Mouse (Mus musculus) regulatory T cell (primary cell): ENCODE data around the gene Rab11fip4.
"Not testable (repeated sequence)": the region's sequence is repeated elsewhere in the genome, so short reads cannot be mapped to it uniquely, and the experiment has no call there.

Source experiments
- in situ Hi-C: fragments of 300-600 bp; cut with MboI, MseI; formaldehyde crosslinking; loops from one replicate; pipeline ENCODE4 v1.15.1; 2025; ENCODE audit warnings: high pct_unique_total_duplicates

Rab11fip4 gene

GRCm38 (mm10) chr11:79676483-79676967 is 85.5 kb downstream of the Rab11fip4 start:
- in situ Hi-C loops, result no loop called here

DNA sequence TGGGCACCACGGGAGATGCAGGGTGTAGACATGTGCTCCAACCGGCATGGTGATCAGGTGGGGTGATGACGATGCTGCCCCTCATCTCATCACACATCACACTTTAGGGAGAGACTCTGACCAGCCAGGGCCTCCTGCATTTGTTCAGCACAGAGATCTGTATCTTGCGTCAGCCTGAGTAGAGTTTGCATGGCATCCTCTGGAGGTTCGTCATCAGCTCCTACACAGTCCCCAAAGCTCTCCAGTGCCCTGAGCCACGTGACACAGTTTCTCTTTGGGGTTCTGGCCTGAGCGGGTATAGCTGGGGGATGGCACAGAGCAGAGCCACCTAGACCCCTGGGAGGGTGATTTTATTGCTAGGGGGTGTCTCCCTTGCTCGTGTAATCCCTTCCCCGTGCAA is 86.4 kb downstream of the Rab11fip4 start:
- in situ Hi-C loops, result no loop called here

DNA sequence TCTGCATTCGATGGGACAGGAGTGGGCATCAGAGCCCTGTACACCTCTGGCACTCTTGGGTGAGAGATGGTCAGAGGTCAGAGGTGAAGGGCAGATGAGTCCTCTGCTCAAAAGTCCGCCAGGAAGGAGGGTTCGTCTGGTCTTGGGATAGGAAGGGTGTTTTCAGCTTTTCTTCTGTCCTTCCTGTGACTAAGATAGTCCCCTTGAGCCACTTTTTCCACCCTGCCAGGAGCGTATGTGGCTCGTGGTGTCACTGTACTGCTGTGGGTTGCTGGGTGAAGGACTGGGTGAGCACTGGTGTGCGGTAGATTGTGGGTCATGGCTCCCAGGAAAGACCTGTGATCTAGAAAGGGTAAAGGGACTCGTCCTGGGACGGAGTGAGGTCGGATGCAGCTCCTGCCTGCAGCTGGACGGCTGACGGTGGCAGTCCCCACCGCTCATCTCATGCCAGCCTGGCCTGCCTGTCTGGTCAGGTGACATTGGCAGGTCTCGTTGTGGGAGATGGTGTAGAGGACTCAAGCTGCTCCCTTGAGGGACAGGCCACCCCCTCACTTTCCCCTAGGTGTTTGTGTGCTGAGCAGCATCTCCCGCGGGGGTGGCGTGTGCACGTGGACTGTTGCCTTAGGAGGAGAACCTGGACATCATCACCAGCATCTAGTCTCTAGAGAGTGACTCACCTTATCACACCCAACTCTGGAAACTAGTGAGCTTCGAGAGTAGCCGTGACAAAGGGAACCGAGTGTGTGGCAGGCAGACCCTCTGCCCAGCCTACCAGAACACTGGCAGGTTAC is 87.5 kb downstream of the Rab11fip4 start:
- in situ Hi-C loops, result no loop called here

DNA sequence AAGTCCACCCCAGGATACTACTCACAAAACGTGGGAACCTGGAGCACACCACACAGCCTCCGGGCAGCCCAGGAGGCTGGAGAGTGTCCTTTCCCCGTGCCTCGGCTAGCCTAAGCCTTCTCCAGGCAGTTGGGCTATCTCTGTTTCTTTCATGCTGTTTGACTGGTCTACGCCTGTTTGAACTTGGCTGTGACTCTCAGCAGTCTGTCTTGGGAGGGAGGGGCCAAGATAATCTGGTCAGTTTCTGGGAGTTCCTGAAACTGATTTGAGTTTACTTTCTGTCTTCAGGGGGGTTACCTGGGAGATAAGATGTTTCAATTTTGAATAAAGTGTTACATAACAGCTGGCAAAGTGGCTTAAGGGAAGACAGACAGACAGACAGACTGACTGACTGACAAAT is 88.9 kb downstream of the Rab11fip4 start:
- in situ Hi-C loops, result loop anchor here (5.0 kb wide), 1 partner anchor 43 kb away; no protein-coding TSS in a partner anchor

DNA sequence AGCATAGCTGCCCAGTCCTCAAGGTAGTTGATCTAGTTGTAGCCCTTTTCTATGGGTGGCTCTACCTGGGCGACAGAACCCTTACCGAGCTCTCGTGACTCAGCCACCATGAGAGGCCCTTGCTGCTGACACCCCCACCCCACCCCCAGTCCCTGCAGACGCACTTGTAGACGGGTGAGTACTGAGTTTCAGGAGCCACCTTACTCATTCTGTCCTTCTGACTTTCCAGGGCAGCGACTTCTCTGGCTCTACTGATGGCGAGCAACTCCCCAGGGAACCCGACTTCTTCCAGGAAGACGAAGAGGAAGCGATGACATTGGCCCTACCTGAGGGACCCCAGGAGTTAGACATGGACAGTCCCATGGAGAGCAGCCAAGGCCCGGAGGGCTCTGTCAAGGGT is 89.5 kb downstream of the Rab11fip4 start:
- in situ Hi-C loops, result loop anchor here (5.0 kb wide), 1 partner anchor 43 kb away; no protein-coding TSS in a partner anchor

DNA sequence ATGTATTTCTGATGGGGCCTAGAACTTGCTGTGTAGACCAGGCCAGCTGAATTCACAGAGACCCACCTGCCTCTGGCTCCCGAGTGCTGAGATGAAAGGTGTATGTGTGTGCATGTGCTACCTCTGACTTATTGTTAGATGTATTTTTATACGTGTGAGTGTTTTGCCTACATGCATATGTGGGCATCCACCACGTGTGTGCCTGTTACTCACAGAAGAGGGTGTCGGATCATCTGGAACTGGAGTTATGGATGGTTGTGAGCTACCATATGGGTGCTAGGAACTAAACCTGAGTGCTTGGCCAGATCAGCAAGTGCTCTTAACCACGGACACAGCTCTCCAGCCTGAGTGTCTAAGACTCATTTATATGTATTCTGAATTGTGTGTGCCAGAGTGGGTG is 90.2 kb downstream of the Rab11fip4 start:
- in situ Hi-C loops, result loop anchor here (5.0 kb wide), 1 partner anchor 44 kb away; no protein-coding TSS in a partner anchor

DNA sequence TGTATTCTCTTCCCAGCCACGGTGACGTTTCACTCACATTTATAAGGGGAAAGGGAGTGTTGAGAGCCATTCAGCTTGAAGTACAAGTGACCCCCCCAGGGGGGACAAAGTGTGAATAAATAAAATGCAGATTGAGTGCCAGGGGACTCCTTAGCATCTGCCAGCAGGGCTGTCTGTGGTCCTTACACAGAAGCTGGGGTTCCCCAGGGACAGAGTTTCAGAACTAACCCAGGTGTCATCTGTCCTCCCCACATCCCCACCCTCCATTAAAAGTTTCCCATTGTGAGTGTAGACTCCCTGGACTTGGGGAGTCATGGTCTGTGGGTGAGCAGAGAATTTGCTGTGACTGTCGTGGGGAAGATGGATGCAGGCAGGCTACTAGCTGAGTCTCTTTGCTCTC is 90.8 kb downstream of the Rab11fip4 start:
- in situ Hi-C loops, result loop anchor here (5.0 kb wide), 1 partner anchor 44 kb away; no protein-coding TSS in a partner anchor

DNA sequence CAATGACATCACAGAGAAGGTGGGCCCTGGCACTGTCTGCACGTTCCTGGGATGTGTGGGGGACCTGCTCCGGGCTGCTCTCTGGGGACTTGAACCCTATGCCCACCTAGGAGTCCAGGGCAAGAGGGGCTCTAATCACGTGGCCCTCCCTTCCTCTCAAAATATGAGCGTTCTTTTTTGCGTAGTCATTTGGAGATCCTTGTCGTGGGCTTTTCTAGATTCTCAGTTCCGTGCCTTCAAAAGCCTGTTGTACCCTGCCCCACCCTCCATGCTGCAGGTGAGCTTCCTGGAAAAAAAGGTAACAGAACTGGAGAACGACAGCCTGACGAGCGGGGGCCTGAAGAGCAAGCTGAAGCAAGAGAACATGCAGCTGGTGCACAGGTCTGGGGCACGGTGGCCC is 94.1 kb downstream of the Rab11fip4 start:
- in situ Hi-C loops, result loop anchor here (5.0 kb wide), 1 partner anchor 98 kb away; no protein-coding TSS in a partner anchor

GRCm38 (mm10) chr11:79686501-79687121 is 95.6 kb downstream of the Rab11fip4 start:
- in situ Hi-C loops, result loop anchor here (5.0 kb wide), 1 partner anchor 99 kb away; no protein-coding TSS in a partner anchor

- in situ Hi-C loops, result loop anchor here (5.0 kb wide), 1 partner anchor 103 kb away; no protein-coding TSS in a partner anchor
Measured at GRCm38 (mm10) chr11:79689916-79690315, 98.9 kb downstream of the Rab11fip4 start.

DNA sequence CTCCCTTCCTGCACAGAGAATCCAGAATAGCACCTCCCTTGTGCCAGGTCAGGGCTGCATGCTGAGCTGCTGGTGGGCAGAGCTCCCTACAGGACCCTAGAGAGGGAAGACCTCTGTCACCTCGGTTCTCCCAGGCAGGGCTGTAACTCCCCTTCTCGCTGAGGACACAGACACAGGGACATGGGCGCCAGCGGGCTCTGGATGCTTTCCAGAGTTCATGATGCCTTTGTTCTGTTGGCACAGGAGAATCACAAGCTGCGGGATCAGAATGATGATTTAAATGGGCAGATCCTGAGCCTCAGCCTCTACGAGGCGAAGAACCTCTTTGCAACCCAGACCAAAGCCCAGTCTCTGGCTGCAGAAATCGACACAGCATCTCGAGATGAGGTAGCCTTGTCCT is 100.5 kb downstream of the Rab11fip4 start:
- in situ Hi-C loops, result no loop called here

- in situ Hi-C loops, result no loop called here
Measured at GRCm38 (mm10) chr11:79696390-79697307, 105.6 kb downstream of the Rab11fip4 start.

GRCm38 (mm10) chr11:79698071-79698470 is 107.1 kb downstream of the Rab11fip4 start:
- in situ Hi-C loops, result no loop called here

- in situ Hi-C loops, result not testable (repeated sequence)
Measured at GRCm38 (mm10) chr11:79698542-79698941, 107.5 kb downstream of the Rab11fip4 start.

- in situ Hi-C loops, result no loop called here
Measured at GRCm38 (mm10) chr11:79701466-79701865, 110.5 kb downstream of the Rab11fip4 start.

- in situ Hi-C loops, result no loop called here
Measured at GRCm38 (mm10) chr11:79702092-79702491, 111.1 kb downstream of the Rab11fip4 start.

DNA sequence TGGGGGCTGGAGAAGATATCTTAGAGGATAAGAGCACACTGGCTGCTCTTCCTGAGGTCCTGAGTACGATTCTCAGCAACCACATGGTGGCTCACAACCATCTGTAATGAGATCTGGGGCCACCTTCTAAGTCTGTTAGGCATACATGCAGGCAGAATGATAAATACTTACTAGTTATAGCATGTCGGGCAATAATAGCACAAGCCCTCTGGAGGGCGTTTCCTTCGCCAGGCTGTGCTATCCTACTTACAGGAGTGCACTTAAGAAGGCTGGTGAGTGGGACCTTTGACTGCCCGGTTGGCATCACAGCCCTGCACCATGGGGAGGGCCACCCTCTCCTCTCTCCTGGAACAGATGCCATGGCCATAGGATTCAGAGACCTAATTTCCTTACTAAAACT is 112.4 kb downstream of the Rab11fip4 start:
- in situ Hi-C loops, result no loop called here

- in situ Hi-C loops, result no loop called here
Measured at GRCm38 (mm10) chr11:79703885-79704291, 112.9 kb downstream of the Rab11fip4 start.

- in situ Hi-C loops, result loop anchor here (5.0 kb wide), 1 partner anchor 218 kb away; no protein-coding TSS in a partner anchor
Measured at GRCm38 (mm10) chr11:79704318-79705150, 113.5 kb downstream of the Rab11fip4 start.

- in situ Hi-C loops, result loop anchor here (5.0 kb wide), 1 partner anchor 215 kb away; no protein-coding TSS in a partner anchor
Measured at GRCm38 (mm10) chr11:79707084-79707483, 116.1 kb downstream of the Rab11fip4 start.
